Mouse (Mus musculus): ENCODE results near the gene Rdh16.
"Not testable (repeated sequence)": the region's sequence is repeated elsewhere in the genome, so short reads cannot be mapped to it uniquely, and the experiment has no call there.

Gene Rdh16

DNA sequence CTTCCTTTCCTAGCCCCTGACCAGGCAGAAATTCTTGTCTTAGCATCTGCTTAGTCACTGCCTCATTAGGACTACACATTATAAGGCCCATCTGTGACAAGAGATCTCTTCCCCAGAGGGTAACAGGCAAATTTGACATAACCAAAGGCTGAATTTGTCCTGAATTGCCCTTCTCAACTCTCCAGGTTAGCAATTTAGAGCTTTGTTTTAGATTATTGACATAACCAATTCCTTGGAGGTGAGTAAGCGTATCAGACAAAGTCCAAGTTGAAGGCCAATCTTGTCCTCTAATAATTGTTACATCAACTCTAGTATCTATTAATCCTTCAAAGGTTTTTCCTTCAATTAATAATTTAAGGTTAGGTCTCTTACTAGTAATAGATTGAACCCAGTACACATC, 33.2 kb downstream of the Rdh16 start:
- not testable (repeated sequence) for DNase-seq (ENCODE audit: extremely low read depth, low read depth)

DNA sequence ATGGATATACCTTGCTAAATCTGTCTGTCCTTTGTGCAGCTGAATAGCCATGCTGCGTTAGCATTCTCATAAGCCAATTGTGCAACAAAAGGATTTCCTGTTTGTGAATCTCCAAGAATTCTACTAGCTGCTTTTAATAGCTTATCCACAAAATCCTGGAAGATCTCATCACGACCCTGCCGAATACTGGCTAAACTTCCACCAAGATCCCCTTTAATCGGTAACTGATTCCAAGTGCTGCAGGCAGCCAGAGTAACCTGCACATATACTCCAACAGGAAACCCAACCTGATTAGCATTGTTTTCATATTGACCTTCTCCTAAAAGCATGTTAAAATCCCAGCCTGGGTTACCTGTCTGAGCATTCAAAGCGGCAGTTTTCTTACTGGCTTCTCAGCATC, 34.3 kb downstream of the Rdh16 start:
- DNase-seq (ENCODE audit: extremely low read depth, low read depth): no peak

DNA sequence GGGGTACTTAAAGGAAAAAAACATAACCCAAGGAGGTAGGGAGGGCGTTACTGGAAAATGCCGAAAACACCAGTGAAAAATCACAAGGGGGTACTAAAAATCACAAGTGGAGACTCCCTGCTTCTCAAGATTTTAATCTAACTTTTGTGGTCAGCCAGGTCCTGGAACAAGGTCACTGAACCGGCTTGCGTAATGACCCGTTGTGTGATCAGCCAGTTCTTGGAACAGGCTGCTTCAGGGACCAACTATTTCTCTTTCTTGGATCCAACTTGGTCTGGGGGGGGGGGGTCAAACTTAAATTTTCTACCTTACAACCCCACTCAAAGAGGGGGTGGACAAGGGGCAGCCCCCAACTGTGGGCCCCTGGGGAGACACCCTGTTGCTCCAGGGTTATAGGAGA, 36.8 kb downstream of the Rdh16 start:
- DNase-seq (ENCODE audit: extremely low read depth, low read depth): not testable (repeated sequence)

DNA sequence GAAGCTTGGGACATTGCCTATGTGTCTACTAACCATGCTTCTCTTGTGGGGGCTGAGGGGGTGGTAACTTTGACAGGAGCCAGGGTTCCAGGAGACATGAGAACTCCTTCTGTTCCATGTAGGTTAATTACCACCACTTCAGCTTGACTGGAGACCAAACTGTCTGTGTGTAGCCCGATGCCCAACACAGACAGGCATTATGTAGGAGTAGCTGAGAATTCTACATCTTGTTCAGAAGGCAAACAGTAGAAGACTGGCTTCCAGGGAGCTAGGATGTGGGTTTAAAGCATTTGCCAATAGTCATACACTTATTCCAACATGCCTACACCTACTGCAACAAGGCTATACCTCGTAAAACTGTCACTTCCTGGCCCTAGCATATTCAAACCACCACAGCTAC, 37.6 kb downstream of the Rdh16 start:
- DNase-seq (ENCODE audit: extremely low read depth, low read depth): no peak

DNA sequence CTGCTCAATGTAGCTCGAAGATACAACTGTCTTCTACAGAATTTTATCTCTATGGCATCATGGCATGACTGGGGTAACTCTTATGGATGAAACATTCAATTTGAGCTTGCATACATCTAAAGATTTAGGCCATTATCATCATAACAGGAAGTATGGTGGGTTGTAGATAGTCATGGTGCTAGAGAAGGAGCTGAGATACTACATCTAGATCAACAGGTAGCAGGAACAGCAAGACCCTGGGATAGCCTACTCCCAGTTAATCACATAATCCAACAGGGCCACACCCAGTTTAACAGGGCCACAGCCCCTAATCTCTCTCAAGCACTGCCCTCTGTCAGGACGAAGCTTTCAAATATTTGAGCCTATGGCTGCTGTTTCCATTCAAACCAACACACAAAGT, 39.8 kb downstream of the Rdh16 start:
- peak; percentile 13 for DNase-seq (ENCODE audit: extremely low read depth, low read depth)

DNA sequence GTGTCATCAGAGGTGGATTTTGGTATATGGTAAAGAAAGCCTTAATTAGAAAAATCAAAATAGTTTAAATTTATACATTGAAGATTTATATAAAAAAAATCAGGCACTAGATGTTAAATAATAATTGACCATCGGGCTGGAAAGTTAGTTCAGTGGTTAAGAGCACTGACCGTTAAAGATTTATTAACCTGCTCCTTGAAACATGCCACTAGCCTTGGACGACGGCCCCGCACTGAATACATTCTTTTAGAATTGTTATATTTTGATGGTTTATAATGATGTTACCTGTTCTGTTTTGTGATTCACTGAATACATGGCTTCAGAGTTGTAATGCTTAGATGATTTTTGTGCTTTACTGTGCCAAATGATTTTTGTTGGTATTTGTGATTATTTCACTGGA, 45.0 kb downstream of the Rdh16 start:
- not testable (repeated sequence) for DNase-seq (ENCODE audit: extremely low read depth, low read depth)

DNA sequence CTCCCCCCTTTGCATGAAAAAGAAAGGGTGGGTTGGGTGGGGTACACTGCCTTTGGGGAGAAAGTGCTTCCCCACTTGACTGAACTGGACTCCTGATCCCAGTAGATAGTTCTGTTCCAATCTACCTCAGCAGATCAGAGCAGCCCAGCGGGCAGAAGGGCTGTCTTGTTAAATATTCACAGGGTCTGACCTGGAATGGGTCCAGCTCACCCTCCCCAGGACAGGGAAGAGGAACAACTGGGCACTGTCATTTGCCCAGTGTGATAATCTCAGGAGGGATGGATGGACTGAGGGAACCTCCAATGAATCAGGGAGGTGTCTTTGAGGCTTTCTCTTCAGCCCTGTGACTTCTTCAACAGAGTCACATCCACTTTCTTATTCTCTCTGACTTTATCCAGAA, 47.1 kb downstream of the Rdh16 start:
- no peak for DNase-seq (ENCODE audit: extremely low read depth, low read depth)

DNA sequence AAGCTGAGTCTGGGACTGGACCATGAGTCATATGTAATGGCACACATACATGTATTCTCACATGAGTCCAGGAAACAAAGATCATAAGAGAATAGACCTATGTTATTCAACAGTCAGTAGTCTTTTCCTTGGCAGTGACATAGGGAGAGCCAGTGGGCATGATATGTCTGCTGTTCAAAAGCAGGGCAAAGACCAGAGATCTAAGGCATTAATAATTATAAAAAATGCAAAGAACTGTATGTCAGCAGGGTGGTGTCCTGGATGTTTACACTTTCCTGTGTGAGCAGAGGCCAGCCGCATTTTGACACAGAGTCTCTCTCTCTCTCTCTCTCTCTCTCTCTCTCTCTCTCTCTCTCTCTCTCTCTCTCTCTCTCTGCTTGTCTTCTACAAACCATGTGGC, 48.7 kb downstream of the Rdh16 start, which contains the start of gene Rdh19:
TSS of gene Rdh19 (plus strand) at position 301 of the 400 bp plus-strand sequence.
- DNase-seq (ENCODE audit: extremely low read depth, low read depth): no peak

DNA sequence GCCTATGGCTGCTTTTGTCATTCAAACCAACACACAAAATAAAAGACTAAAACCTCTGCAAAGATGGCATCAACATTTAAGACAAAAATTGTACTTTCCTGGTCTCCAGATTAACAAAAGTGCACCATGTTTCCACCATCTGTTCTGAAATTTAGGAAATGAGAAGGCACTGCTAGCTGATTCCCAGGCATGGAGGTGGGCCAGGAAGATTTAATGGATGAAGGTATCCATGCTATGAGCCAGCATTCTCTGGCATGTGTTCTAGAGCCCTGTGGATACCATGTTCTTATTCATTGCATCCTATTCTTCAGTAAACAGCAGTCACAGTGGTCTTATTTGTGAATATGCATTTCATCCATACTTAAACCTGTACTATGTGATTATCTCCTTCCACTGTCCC, 55.4 kb downstream of the Rdh16 start:
- DNase-seq (ENCODE audit: extremely low read depth, low read depth): no peak

DNA sequence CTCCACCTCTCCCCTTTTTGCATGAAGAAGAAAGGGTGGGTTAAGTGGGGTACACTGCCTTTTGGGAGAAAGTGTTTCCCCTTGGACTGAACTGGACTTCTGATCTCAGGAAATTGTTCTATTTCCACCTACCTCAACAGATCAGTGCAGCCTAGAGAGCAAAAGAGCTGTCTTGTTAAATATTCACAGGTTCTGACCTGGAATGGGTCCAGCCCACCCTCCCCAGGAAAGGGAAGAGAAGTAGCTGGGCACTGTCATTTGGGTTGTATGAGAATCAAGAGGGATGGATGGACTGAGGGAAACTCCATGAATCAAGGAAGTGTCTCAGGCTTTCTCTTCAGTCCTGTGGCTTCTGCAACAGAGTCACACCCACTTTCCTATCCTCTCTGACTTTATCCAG, 64.0 kb downstream of the Rdh16 start:
- DNase-seq (ENCODE audit: extremely low read depth, low read depth): no peak

DNA sequence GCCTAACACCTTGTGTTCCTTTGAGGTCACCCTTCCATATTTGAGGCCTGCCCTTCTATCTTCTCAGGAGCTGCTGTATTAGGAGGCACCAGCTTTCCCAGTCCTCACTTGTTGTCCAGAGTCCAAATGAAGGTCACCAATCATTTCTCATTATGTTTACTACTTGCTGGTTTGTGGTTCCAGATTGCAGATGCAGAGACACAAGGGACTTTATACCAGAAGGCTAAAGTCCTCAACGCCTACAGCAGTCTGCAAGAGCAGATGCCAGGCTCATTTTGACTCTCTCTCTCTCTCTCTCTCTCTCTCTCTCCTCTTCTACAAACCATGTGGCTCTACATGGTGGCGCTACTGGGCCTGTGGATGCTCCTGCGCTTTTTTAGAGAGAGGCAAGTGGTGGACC, 65.3 kb downstream of the Rdh16 start, which contains the start of gene Rdh16f2:
TSS of gene Rdh16f2 (plus strand) at position 243 of the 400 bp plus-strand sequence.
- DNase-seq (ENCODE audit: extremely low read depth, low read depth): no peak

DNA sequence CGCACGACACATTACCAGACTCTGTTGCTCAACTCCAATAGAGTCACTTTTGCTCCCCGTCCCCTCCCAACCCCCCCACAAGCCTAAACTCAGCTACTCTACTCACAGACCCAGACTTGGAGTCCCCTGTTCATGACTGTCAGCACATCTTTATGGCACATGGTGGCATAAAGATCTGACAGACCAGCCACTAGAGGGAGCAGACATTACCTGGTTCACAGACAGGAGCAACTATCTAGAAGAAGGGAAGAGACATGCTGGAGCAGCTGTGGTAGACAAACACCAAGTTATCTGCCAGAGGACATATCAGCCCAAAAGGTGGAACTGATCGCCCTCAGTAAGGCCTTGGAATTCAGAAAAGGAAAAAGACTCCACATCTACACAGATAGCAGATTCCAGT, 71.5 kb downstream of the Rdh16 start:
- DNase-seq (ENCODE audit: extremely low read depth, low read depth): no peak

DNA sequence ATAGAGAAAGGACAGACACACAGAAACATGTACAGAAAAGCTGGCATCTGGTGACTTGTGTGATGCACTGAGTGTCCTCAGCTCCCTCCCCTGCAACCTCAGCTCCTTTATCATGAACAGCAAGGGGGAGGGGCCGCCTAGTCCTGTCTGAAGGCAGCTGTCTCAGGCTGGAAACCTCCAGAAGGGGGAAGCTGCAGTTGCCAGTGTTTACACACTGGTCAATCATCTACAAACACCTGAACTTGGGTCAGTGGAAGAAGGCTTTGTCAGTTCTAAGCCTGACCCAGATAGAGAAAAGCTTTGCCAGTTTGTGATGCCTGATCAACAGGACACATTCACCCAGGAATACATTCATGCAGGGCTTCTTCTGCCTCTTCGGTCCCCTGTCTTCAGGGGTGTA, 76.7 kb downstream of the Rdh16 start:
- no peak for DNase-seq (ENCODE audit: extremely low read depth, low read depth)

DNA sequence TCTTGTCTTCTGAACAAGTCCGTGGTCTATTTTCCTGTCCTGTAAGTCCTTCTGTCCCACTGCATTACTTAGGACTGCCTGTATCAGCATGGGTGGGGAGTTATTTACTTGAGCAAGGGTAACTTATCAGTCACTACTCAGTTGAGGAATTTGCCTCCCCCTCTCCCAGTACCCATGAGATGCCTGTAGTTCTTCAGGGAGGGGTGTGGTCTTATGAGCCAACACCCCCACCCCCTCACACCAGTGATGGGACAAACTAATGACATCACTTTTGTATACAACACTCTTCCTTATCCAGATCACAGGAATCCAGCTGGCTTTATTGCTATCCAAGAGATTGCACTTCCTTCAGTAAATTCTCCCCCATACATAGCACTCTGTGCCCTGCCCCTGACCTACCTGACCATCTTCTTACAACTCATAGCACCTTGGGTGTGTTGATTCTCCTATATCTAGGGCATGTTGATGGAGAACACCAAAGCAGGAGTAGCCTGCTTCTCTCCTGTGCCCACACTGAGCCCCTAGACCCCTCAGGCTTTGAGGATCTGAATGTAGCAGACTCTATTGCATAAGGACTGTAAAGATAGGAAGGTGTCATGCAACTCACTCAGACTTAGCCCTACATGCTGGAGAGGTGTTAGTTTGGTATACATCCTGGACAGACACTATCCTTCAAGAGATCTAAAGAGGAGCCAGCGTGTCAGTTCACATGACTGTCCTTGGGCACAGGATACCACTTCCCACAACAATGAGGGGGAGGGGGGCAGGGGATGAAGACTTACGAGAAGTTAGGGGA, 77.5 kb downstream of the Rdh16 start:
- DNase-seq (ENCODE audit: extremely low read depth, low read depth): no peak

DNA sequence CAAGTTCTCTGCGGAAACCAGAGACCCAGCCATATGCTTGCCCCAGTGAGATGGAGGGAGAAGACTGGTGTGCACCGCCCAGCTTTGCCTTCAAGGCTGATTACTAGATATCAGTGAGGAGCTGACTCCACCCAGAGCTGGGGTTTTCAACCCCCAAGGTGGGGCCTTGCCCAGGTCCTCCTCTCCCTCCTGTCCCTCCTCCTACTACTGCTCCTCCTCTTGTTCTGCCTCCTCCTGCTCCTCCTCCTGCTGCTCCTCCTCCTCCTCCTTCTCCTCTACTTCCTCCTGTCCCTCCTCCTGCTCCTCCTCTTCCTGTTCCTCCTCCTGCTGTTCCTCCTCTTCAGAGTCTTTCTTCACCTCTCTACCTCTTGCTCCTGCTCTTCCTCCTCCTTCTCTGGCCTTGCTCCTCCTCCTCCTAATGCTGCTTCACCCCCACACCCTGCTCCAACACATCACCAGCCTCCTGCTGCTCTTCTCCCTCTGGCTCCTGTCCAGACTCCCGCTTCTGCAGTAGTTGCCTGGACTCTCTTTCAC, 78.3 kb downstream of the Rdh16 start:
- DNase-seq (ENCODE audit: extremely low read depth, low read depth): peak; percentile 94

DNA sequence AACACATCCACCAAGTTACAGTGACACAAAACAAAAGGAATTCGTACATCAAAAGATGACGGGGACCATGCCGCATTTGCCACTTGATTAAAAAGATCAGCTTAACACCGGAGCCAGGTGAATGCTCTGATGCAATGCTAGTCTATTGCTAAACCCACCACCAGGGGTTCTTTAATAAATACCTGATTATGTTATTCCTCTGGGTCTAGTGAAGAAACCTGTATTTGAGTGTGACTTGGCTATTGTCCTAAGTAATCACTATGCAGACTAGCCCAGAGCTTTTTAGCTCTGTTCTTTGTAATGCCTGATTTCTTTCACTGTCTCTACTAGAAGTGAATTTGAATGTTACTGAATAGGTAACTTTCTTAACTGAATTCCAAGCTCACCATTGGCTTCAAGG, 80.1 kb downstream of the Rdh16 start:
- DNase-seq (ENCODE audit: extremely low read depth, low read depth): no peak

DNA sequence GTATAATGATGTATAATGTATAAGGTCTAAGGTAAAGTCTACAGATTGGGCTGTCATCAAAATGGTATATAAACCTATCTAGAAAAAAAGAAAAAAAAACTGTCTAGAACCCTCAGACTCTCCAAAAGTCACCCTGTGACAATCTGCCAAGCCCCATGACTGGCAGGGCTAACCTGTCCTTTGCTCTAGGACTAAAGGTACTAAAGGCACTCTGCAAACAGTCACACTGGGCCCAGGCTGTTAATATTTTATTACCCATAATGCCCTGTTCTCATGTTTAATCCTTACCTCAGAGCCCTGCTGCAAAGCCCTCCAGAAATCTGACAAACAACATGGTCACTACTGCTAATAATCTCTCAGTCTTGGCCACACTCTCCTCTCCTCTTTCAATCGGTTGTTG, 85.6 kb downstream of the Rdh16 start:
- no peak for DNase-seq (ENCODE audit: extremely low read depth, low read depth)

DNA sequence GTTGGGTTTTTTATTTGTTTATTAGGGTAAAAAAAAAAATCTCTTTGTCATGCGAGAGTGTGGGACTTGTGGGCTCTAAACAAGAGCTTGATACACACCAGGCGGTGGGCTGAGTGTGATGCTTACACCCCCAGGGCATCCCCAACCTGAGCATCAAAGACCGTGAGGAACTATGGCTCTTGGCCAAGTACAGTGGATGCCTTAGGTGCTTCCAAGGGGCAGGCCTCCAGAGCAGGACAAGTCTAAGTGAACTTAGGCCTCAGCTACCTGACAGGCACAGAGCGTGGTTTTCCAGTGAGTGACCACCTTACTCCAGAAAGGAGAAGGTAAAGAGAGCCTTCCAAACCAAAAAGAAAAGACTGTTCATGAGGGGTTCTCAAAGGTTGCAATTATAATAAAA, 86.0 kb downstream of the Rdh16 start:
- DNase-seq (ENCODE audit: extremely low read depth, low read depth): no peak

DNA sequence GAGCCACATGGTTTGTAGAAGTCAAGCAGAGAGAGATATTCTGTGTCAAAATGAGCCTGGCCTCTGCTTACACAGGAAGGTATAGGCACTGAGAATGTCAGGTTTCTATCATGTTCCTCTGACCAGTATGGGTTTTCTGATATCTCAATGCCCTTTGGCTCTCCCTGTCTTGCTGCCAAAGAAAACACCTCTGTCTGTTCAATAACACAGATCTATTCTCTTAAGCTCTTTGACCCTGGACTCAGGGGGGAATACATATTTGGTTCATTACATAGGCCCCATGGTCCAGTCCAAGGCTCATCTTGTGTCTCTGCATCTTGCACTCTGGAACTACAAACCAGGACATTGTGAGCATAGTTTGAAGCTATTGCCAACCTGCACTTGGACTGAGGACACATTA, 87.7 kb downstream of the Rdh16 start, which contains the start of gene Rdh7:
TSS of gene Rdh7 (minus strand) at position 213 of the 400 bp plus-strand sequence.
- no peak for DNase-seq (ENCODE audit: extremely low read depth, low read depth)

DNA sequence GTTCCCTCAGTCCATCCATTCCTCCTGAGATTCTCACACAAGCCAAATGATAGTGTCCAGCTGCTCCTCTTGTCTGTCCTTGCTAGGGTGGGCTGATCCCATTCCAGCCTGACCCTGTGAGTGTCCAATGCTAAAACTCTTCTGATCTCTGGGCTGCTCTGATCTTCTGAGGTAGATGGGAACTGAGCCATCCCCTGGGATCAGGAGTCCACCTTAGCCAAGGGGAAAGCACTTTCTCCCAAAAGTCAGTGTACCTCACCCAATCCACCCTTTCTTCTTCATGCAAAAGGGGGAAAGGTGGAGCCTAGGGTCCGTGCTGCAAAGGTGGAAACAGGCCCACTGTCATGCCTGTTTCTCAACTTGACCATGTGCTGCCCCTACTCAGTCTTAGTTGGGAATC, 90.5 kb downstream of the Rdh16 start:
- DNase-seq (ENCODE audit: extremely low read depth, low read depth): no peak

DNA sequence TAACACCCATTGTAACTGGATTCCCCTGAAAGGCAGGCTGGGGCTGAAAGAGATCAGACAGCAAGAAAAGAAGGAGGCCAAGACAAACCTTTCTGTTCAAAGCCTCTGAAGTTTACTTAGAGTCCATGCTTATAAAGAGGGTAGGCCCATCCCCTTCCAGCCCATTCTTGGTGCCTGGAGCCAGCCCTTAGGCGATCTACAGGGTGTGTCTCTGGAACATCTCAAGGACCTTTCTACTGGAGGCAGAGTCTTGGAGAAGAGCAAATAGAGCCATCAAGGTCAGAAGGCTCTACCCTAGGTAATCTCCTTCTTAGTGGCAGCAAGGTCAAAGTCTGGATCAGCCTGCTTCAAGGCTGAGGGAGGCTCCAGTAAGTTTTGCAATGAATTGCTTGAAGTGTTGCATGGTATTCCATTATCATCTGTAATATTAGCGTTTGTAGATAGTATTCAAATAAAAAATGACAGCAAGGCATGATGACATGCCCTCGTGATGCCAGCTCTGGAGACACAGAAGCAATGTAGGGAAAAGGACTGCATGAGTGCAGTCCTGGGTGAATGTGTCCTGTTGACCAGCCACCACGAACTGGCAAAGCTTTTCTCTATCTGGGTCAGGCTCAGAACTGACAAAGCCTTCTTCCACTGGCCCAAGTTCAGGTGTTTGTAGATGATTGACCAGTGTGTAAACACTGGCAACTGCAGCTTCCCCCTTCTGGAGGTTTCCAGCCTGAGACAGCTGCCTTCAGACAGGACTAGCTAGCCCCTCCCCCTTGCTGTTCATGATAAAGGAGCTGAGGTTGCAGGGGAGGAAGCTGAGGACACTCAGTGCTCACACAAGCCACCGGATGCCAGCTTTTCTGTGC, 92.4 kb downstream of the Rdh16 start:
- DNase-seq (ENCODE audit: extremely low read depth, low read depth): not testable (repeated sequence)
